Mouse (Mus musculus) CH12.LX (cell line): ENCODE measurements at regions not wholly inside any gene's neighbourhood (a gene's known extent, or its start where the extent isn't known, plus 50 kb on each side); places are given as distances from the start of the nearest gene placed in this dataset.

Experiments used
- DNase-seq: peaks from one replicate; pipeline ENCODE4 v3.0.0-alpha.2; 2013; ENCODE audit errors: extremely low read depth
- H3K27ac ChIP-seq: 2 replicates; pipeline ENCODE4 v1.5.1; 2012; ENCODE audit warnings: low read depth, mild to moderate bottlenecking, control low read depth, moderate library complexity; ENCODE audit not compliant: insufficient read depth
- H3K27me3 ChIP-seq: replicated peaks from 2 replicates; pipeline ENCODE3; 2012; ENCODE audit warnings: inconsistent platforms
- H3K36me3 ChIP-seq, 2 experiments: replicated peaks in 1 of 2; 2 replicates each; pipeline versions ENCODE3 to v1.6.1; 2012; ENCODE audit warnings: inconsistent platforms in 1 of 2, low read length in 1 of 2, mild to moderate bottlenecking in 1 of 2, mixed read lengths in 1 of 2, moderate library complexity in 1 of 2; ENCODE audit not compliant: control insufficient read depth in 1 of 2, insufficient read depth in 1 of 2
- H3K4me1 ChIP-seq, 2 experiments: 2 replicates each; pipeline ENCODE4 v1.6.1; 2012; ENCODE audit warnings: inconsistent platforms in 1 of 2, moderate library complexity in 1 of 2; ENCODE audit not compliant: insufficient read depth in 2 of 2, control insufficient read depth in 1 of 2
- H3K4me2 ChIP-seq: 2 replicates; pipeline ENCODE4 v1.6.1; 2012; ENCODE audit warnings: low read depth, mild to moderate bottlenecking, control low read depth; ENCODE audit not compliant: poor library complexity, insufficient read depth, severe bottlenecking
- H3K4me3 ChIP-seq, 3 experiments: fragments of 150-350 bp in 1 of 3; sonication (generic) in 1 of 3; replicated peaks in 1 of 3; 2 replicates each; pipeline versions ENCODE3 to v1.5.1; 2011 to 2012; ENCODE audit warnings: low read depth in 2 of 3, low read length in 2 of 3, mild to moderate bottlenecking in 2 of 3, moderate library complexity in 2 of 3, control low read depth in 1 of 3, improper control_type of control experiment in 1 of 3, inconsistent platforms in 1 of 3, mixed read lengths in 1 of 3; ENCODE audit not compliant: poor library complexity in 1 of 3
- H3K79me2 ChIP-seq: replicated peaks from 2 replicates; pipeline ENCODE4 v1.6.1; 2012; ENCODE audit warnings: mild to moderate bottlenecking, moderate library complexity; ENCODE audit not compliant: control insufficient read depth, poor library complexity, insufficient read depth, severe bottlenecking; ENCODE audit errors: extremely low read depth
- H3K9ac ChIP-seq: 2 replicates; pipeline ENCODE4 v1.6.1; 2012; ENCODE audit warnings: low read depth, mild to moderate bottlenecking, control low read depth, moderate library complexity; ENCODE audit not compliant: insufficient read depth
- H3K9me3 ChIP-seq: replicated peaks from 2 replicates; pipeline ENCODE3; 2012; ENCODE audit warnings: low read length, inconsistent platforms, mixed read lengths
- BHLHE40 ChIP-seq: IDR thresholded peaks from 2 replicates; pipeline ENCODE4 v1.6.1; 2011; ENCODE audit warnings: mild to moderate bottlenecking, low read depth, low read length, improper control_type of control experiment
- CHD1 ChIP-seq: IDR thresholded peaks from 2 replicates; pipeline ENCODE4 v1.6.1; 2012; ENCODE audit warnings: low read depth, low read length, improper control_type of control experiment, inconsistent platforms
- CHD2 ChIP-seq: IDR thresholded peaks from 2 replicates; pipeline ENCODE4 v1.6.1; 2011; ENCODE audit warnings: low read length, improper control_type of control experiment
- E2F4 ChIP-seq: IDR thresholded peaks from 2 replicates; pipeline ENCODE4 v1.6.1; 2011; ENCODE audit warnings: low read depth, low read length, improper control_type of control experiment; ENCODE audit not compliant: insufficient replicate concordance
- ELF1 ChIP-seq: IDR thresholded peaks from 2 replicates; pipeline ENCODE4 v1.6.1; 2014; ENCODE audit warnings: low read depth, mild to moderate bottlenecking, inconsistent platforms, low read length, improper control_type of control experiment
- ETS1 ChIP-seq: conservative IDR thresholded peaks from 2 replicates; pipeline ENCODE4 v1.6.1; 2012; ENCODE audit warnings: low read depth, mild to moderate bottlenecking, inconsistent platforms, low read length, improper control_type of control experiment, moderate library complexity
- GABPA ChIP-seq: IDR thresholded peaks from 2 replicates; pipeline ENCODE4 v1.6.1; 2012; ENCODE audit warnings: low read depth, low read length, improper control_type of control experiment, inconsistent platforms; ENCODE audit not compliant: insufficient replicate concordance
- HCFC1 ChIP-seq: IDR thresholded peaks from 2 replicates; pipeline ENCODE4 v1.6.1; 2012; ENCODE audit warnings: low read depth, mild to moderate bottlenecking, inconsistent platforms, low read length, improper control_type of control experiment
- JUN ChIP-seq: IDR thresholded peaks from 2 replicates; pipeline ENCODE4 v1.6.1; 2011; ENCODE audit warnings: low read depth, mild to moderate bottlenecking, low read length, improper control_type of control experiment, moderate library complexity; ENCODE audit not compliant: insufficient read depth
- JUND ChIP-seq: conservative IDR thresholded peaks from 2 replicates; pipeline ENCODE4 v1.6.1; 2011; ENCODE audit warnings: low read depth, low read length, improper control_type of control experiment
- KAT2A ChIP-seq: IDR thresholded peaks from 2 replicates; pipeline ENCODE4 v1.6.1; 2012; ENCODE audit warnings: low read length, improper control_type of control experiment, inconsistent platforms; ENCODE audit not compliant: insufficient replicate concordance
- MAZ ChIP-seq: IDR thresholded peaks from 2 replicates; pipeline ENCODE4 v1.6.1; 2012; ENCODE audit warnings: low read depth, mild to moderate bottlenecking, inconsistent platforms, low read length, improper control_type of control experiment, moderate library complexity
- MEF2A ChIP-seq: IDR thresholded peaks from 2 replicates; pipeline ENCODE4 v1.6.1; 2014; ENCODE audit warnings: low read depth, mild to moderate bottlenecking, inconsistent platforms, low read length, improper control_type of control experiment, borderline replicate concordance
- MXI1 ChIP-seq: IDR thresholded peaks from 2 replicates; pipeline ENCODE4 v1.6.1; 2011; ENCODE audit warnings: mild to moderate bottlenecking, low read depth, low read length, improper control_type of control experiment
- NELFE ChIP-seq: IDR thresholded peaks from 2 replicates; pipeline ENCODE4 v1.6.1; 2011; ENCODE audit warnings: low read depth, low read length, improper control_type of control experiment
- NRF1 ChIP-seq: IDR thresholded peaks from 2 replicates; pipeline ENCODE4 v1.6.1; 2014; ENCODE audit warnings: low read depth, mild to moderate bottlenecking, inconsistent platforms, low read length, improper control_type of control experiment, moderate library complexity
- POLR2A ChIP-seq: IDR thresholded peaks from 2 replicates; pipeline ENCODE4 v1.6.1; 2011; ENCODE audit warnings: low read depth, mild to moderate bottlenecking, improper control_type of control experiment, low read length
- POLR2AphosphoS2 ChIP-seq: IDR thresholded peaks from 2 replicates; pipeline ENCODE4 v1.6.1; 2011; ENCODE audit warnings: low read depth, low read length, improper control_type of control experiment
- SIN3A ChIP-seq: IDR thresholded peaks from 2 replicates; pipeline ENCODE4 v1.6.1; 2012; ENCODE audit warnings: low read length, improper control_type of control experiment, inconsistent platforms
- SMC3 ChIP-seq: IDR thresholded peaks from 2 replicates; pipeline ENCODE4 v1.6.1; 2011; ENCODE audit warnings: low read depth, low read length, improper control_type of control experiment
- TCF12 ChIP-seq: IDR thresholded peaks from 2 replicates; pipeline ENCODE4 v1.6.1; 2014; ENCODE audit warnings: low read depth, mild to moderate bottlenecking, inconsistent platforms, low read length, improper control_type of control experiment
- USF1 ChIP-seq: IDR thresholded peaks from 2 replicates; pipeline ENCODE4 v1.6.1; 2014; ENCODE audit warnings: low read depth, mild to moderate bottlenecking, inconsistent platforms, low read length, improper control_type of control experiment
- ZNF384 ChIP-seq: IDR thresholded peaks from 2 replicates; pipeline ENCODE4 v1.6.1; 2012; ENCODE audit warnings: low read depth, low read length, improper control_type of control experiment, inconsistent platforms
- dilution Hi-C: fragments of 300-500 bp; cut with MboI; formaldehyde crosslinking; loops from 2 replicates; pipeline ENCODE4 v1.14.3; 2020; ENCODE audit warnings: low sequenced_read_pairs; ENCODE audit not compliant: extremely low pct_unique_long_range_greater_than_20kb, extremely low pct_ligation_motif_present
- in situ Hi-C: fragments of 300-500 bp; cut with MboI; formaldehyde crosslinking; loops from 3 replicates; pipeline ENCODE4 v1.14.3; 2019; ENCODE audit warnings: low sequenced_read_pairs, low pct_ligation_motif_present, low pct_unique_long_range_greater_than_20kb, mixed read lengths

GRCm38 (mm10) chr4:24006257-24006955 lies 489.8 kb upstream of the Mms22l start:
- DNase-seq, result no peak
- Histone ChIP-seq H3K4me2 (no peak overlapping the region), H3K36me3 (no peaks in the 10 kb centered on the region), H3K79me2 (no peaks in the 10 kb centered on the region), H3K4me3 (no peak overlapping the region), H3K9ac (no peak overlapping the region), H3K27me3 (no peaks in the 10 kb centered on the region)
- TF ChIP-seq POLR2A, result no peak
- TF ChIP-seq USF1, result no peak
- TF ChIP-seq BHLHE40, result no peak
- TF ChIP-seq MAZ, result no peak
- TF ChIP-seq KAT2A, result no peak
- no peak for TF ChIP-seq HCFC1
- no peak for TF ChIP-seq CHD1
- no peak for TF ChIP-seq MXI1
- TF ChIP-seq ZNF384, result no peak
- no peak for TF ChIP-seq JUN
- no peak for TF ChIP-seq E2F4
- TF ChIP-seq JUND, result no peak
- no peak for TF ChIP-seq SMC3
- no peak for TF ChIP-seq POLR2AphosphoS2
- no peak for TF ChIP-seq MEF2A
- no peak for TF ChIP-seq GABPA
- no peak for TF ChIP-seq NELFE
- no peak for TF ChIP-seq SIN3A
- TF ChIP-seq ELF1, result no peak
- TF ChIP-seq, all 38 proteins: peak for 0
- H3K4me1 ChIP-seq, result peaks cover 0 to 3% of the 10 kb centered on the region in 2 experiments; a peak in 1 of 4 replicates
- no peaks in the 10 kb centered on the region for H3K9me3 ChIP-seq
- dilution Hi-C loops (no loop called here), in situ Hi-C loops (no loop called here)
- no peak overlapping the region for H3K27ac ChIP-seq

- Histone ChIP-seq H3K9ac (no peak overlapping the region), H3K36me3 (no peaks in the 10 kb centered on the region), H3K4me2 (no peak overlapping the region), H3K9me3 (no peaks in the 10 kb centered on the region)
- DNase-seq, result no peak
- TF ChIP-seq NRF1 (no peak), ELF1 (no peak), TCF12 (no peak), BHLHE40 (no peak), JUND (no peak), HCFC1 (no peak), CHD2 (no peak), MEF2A (no peak), ETS1 (no peak)
- TF ChIP-seq, all 38 proteins: peak for 0
- in situ Hi-C loops, result no loop called here
- no peaks in the 10 kb centered on the region for H3K79me2 ChIP-seq
- no peaks in the 10 kb centered on the region for H3K4me1 ChIP-seq
- no peaks in the 10 kb centered on the region for H3K27me3 ChIP-seq
- dilution Hi-C loops, result no loop called here
- no peak overlapping the region for H3K4me3 ChIP-seq
- H3K27ac ChIP-seq, result no peak overlapping the region
Measured at GRCm38 (mm10) chr4:24019178-24020104, 476.8 kb upstream of the Mms22l start.
